Mouse (Mus musculus): ENCODE measurements around the gene Zfp185. TPM values are rescaled to one million over a fixed set of nuclear protein-coding genes. Genes with fewer than 3 reads are reported as not detected.

Zfp185 gene
- not detected for polyA plus RNA-seq (2017; shearing (Covaris generic))

GRCm38 (mm10) chrX:72986841-72987519 is at the start of gene Zfp185:
Zfp185 (plus strand) TSS chrX:72987339.

DNA sequence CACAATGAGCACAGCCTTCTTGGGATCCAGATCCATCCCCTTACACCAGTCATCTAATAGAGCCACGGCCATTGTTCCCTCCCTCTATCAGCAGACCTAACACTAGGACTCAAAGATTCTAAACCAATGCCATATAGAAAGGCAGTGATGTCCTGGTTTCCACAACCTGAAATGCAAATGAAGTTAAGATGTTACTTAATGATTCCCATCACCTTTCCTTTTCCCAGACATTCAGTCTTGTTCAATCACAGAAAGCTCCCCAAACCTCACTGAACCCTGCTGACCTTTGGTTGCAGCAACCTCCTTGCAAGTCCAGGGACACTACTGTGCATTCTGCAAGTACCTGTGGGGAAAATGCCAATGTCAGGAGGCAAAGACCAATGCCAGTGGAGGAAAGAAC is 49.9 kb downstream of the Zfp185 start, which contains the start of gene Pnma5:
Pnma5 (minus strand) TSS at position 101 of the 400 bp plus-strand sequence.

GRCm38 (mm10) chrX:73064415-73064793 is 77.3 kb downstream of the Zfp185 start, which contains the start of gene Pnma3:
Pnma3 (plus strand) TSS chrX:73064787.

Other genes with a start within 250 kb of the Zfp185 start
- not detected for gene Gabrq, start 162.2 kb upstream of the Zfp185 start, polyA plus RNA-seq (2017; shearing (Covaris generic))
- 137 TPM for gene Cetn2, start 68.9 kb upstream of the Zfp185 start, polyA plus RNA-seq (2017; shearing (Covaris generic))
- 22.0 TPM for gene Nsdhl, start 68.8 kb upstream of the Zfp185 start, polyA plus RNA-seq (2017; shearing (Covaris generic))
- not detected for gene Pnma5, start 49.8 kb downstream of the Zfp185 start, polyA plus RNA-seq (2017; shearing (Covaris generic))
- gene Pnma3, start 77.4 kb downstream of the Zfp185 start, polyA plus RNA-seq (2017; shearing (Covaris generic)), result not detected
- 115 TPM for gene Xlr4a, start 95.1 kb downstream of the Zfp185 start, polyA plus RNA-seq (2017; shearing (Covaris generic))
- gene Xlr3a, start 109.8 kb downstream of the Zfp185 start, polyA plus RNA-seq (2017; shearing (Covaris generic)), result 1.6 TPM
- gene Gm14685, start 129.7 kb downstream of the Zfp185 start, polyA plus RNA-seq (2017; shearing (Covaris generic)), result not detected
- not detected for gene Xlr5b, start 161.5 kb downstream of the Zfp185 start, polyA plus RNA-seq (2017; shearing (Covaris generic))
- gene DXBay18, start 162.1 kb downstream of the Zfp185 start, polyA plus RNA-seq (2017; shearing (Covaris generic)), result not detected
- gene Spin2d, start 189.7 kb downstream of the Zfp185 start, polyA plus RNA-seq (2017; shearing (Covaris generic)), result not detected
- gene Xlr3b, start 204.9 kb downstream of the Zfp185 start, polyA plus RNA-seq (2017; shearing (Covaris generic)), result 14.3 TPM
- 134 TPM for gene Xlr4b, start 227.0 kb downstream of the Zfp185 start, polyA plus RNA-seq (2017; shearing (Covaris generic))
- gene F8a, start 241.0 kb downstream of the Zfp185 start, polyA plus RNA-seq (2017; shearing (Covaris generic)), result 2.0 TPM